Mouse (Mus musculus): ENCODE measurements around the gene 4932438A13Rik.

4932438A13Rik gene

DNA sequence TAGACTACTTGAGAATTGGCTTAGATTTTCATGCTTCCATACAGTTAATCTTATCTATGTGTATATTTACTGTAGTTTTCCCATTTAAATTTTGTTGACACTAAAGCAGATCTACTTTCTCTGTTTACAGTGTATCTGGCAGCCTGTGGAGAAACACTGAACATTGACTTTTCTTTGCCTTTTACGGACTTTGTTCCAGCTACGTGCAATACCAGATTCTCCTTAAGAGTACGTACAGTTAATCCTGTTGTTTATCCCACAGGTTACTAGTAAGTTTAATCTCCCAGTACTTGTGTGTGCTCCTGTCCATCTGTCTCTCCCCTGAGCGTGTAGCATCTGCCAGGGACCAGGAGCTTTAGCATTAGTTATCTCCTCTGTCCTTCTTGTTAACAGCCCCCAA is 55.4 kb downstream of the 4932438A13Rik start:
- no peak for DNase-seq (ENCODE audit: low read depth, low spot score)

DNA sequence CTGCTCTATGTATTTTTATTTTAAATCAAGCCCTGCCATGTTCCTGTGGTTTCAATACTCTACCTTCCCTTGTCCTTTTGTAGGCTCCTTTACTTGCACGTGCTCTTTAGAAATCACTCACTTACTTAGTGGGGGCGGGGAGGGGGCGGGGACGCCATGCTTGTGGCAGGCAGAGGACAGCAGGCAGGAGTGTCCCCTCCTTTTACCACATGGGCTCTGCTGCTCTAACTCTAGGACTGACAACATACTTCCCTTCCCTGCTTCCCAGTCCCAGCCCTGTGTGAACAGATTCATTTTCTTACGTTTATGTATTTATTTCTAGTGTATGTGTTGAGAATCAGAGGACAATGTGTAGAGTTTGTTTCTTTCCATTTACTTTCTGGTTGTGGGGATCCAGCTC is 78.7 kb downstream of the 4932438A13Rik start:
- DNase-seq (ENCODE audit: low read depth, low spot score): no peak

DNA sequence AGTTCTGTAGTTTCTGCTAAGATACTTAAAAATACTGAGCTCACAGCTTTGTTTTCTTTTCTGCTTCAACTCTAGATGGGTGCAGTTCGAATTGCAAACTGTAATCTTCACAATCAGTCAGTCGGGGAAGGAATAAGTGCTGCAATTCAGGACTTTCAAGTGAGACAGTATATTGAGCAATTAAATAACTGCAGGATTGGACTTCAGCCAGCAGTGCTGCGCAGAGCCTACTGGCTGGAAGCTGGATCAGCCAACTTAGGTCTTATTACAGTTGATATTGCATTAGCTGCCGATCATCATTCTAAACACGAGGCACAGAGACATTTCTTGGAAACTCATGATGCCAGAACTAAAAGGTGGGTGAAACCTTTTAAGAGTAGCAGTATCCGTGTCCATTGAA is 79.2 kb downstream of the 4932438A13Rik start:
- DNase-seq (ENCODE audit: low read depth, low spot score): no peak

DNA sequence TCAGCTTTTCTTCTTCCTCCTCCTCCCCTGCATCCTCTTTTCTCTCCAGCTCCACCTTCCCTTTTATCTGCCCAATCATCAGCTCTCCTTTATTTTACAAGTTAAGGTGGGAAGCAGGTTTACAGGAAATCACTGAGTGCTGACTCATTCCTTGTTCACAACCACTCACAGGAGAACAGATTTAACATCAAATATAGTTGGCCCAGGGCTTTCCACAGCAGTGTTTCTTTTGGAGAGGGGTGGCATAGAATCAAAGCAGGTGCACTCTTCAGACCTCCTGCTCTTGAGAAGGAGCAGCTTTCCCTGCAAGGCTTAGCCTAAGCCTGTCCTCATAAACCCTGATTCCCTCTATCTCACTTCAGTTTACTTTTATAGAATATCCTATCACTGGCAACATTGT is 80.8 kb downstream of the 4932438A13Rik start:
- no peak for DNase-seq (ENCODE audit: low read depth, low spot score)

DNA sequence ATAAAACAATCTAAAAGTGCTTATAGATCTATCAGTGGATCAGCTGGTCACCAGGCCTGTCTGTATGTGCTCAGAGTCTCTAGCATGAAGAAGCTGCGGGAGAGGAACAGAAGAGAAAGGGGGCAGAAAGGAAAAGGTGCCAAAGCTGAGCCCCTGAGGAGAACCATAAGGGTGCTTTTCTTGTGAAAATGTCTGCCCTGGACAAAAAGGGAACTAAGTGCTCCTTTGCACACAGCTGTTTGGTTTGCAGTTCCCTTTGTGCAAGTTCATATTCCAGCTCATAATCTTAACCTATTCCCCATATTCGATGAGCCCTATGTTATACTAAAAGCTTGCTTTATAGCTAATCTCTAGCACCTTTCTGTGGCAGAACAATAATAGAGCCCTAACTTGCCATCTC is 175.1 kb downstream of the 4932438A13Rik start:
- no peak for DNase-seq (ENCODE audit: low read depth, low spot score)

DNA sequence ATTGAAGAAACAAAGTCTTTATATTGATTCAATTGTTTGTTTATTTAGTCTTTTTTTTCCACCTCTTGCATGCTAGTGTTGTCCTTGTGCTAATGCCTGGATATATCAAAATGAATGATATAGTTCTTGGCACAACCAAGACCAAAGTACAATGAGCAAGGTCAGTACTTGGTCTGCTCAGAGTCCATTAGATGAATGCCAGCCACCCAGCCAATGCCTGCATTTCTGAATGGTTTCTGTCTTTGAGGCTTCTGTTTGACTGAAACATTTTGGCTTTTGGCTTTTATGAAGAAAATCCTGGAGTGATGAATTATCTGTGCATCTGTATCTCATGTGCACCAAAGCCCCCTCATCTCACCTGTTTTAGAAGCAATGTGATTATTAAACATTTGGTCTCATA is 176.9 kb downstream of the 4932438A13Rik start:
- no peak for DNase-seq (ENCODE audit: low read depth, low spot score)

DNA sequence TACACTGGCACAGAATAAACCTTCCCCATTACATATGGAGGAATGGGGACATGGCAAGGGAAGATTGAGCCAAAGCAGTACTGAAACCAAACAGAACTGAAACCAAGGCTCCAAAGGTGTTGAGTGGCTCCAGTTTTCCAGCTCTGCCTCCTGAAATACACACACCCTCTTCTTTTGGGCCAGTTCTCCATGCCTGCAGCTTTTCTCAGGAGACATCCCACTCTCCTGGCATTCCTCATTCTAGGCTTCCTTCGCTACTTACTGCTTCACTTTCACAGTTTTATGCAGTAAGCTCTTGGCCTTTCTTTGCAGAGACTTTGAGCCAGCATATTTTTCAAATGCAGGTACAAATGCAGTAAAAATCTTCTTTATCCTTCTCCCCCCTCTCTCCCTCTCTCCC is 188.6 kb downstream of the 4932438A13Rik start:
- no peak for DNase-seq (ENCODE audit: low read depth, low spot score)

DNA sequence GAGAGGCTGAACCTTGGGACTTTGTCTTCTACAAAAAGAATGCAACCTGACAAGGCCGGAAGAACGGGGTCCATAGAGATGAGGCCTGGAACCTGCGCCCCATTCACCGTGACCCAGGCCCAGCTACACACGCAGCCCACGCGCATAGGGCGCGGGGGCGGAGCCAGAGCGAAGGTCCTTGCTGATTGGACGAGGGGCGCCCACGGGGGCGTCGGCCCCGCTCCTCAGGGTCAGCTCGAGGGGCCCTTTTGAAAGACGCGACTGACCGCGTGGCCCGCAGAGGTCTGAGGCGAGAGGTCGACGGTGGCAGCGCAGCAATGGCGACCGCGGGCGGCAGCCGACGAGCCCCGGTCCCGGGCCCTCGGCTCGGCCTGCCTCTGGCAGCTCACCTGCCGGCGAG is 200.5 kb downstream of the 4932438A13Rik start, which contains the start of gene Adad1:
TSS of gene Adad1 (plus strand) at position 122 of the 400 bp plus-strand sequence.
- DNase-seq (ENCODE audit: low read depth, low spot score): no peak

DNA sequence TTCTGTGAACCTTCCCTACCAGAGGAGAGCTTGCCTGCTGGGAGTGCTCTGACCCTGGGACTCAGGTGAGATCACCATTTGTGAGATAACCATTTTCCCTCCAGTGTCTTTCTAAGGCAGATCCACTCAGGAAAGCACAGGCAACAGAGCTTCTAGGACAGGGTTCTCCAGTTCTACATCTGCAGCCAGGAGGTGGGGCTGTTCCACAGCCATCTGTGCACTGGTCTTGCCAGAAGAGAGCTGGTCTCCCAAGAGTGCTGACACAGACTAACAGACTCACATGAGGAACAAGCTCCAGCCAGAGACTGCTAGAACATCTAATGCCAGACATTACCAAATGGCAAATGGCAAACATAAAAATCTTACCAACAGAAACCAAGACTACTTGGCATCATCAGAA is 210.3 kb downstream of the 4932438A13Rik start:
- peak; percentile 41 for DNase-seq (ENCODE audit: low read depth, low spot score)

DNA sequence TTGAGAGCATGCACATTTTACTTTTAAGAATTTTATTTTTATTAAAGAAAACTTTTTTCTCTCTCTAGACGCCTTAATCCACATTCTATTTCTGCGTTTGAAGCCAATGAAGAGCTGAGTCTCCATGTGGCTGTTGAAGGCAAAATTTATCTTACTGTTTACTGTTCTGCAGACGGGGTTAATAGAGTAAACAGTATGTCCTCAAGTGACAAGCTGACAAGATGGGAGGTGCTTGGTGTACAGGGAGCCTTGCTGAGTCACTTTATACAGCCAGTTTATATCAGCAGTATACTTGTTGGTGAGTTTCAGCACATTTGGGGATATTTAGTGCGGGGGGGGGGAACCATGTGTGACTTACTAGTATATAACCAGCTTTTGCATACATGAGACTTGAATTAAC is 222.0 kb downstream of the 4932438A13Rik start:
- no peak for DNase-seq (ENCODE audit: low read depth, low spot score)

DNA sequence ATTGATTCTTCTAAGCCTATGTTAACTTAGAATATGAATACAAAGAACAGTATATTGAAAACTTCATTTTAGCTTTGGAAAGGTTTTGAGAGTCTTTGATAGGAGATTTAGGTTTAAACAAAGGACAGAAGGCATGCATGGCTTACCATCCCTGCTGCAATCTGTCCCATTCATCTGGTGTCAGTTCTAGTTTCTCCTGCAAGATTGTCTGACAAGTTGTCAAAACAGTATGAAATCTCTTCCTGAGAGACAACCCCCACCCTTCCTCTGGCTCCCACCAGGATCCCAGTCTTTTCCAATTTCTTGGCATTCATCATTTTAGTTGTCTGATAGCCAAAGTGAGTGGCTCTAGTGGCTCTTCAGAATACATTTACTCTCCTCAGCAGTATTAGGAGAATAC is 227.8 kb downstream of the 4932438A13Rik start:
- DNase-seq (ENCODE audit: low read depth, low spot score): no peak
